Mouse (Mus musculus) hindbrain, embryonic 11.5 days (tissue): Measurements from ENCODE around the gene Miox. TPM values are rescaled to one million over a fixed set of nuclear protein-coding genes. Genes with fewer than 3 reads are reported as not detected.

ENCODE experiments used
- ATAC-seq: fragments of 200-750 bp; cut with Nextera tagmentation; 2 replicates; pipeline ENCODE4 v1.8.0; 2017; ENCODE audit warnings: mild to moderate bottlenecking, moderate TSS enrichment, moderate library complexity; ENCODE audit not compliant: low FRiP score
- DNase-seq: peaks from one replicate; pipeline ENCODE4 v3.0.0-alpha.2; 2015; ENCODE audit warnings: low spot score
- H3K27ac ChIP-seq: fragments of 300-500 bp; sonication (generic); 2 replicates; pipeline ENCODE4 v1.5.1; 2014; ENCODE audit warnings: mild to moderate bottlenecking, low read depth, low read length
- H3K27me3 ChIP-seq: fragments of 300-500 bp; sonication (generic); 2 replicates; pipeline ENCODE4 v1.6.1; 2014; ENCODE audit warnings: mild to moderate bottlenecking, low read length, moderate library complexity, mixed read lengths; ENCODE audit not compliant: control insufficient read depth, insufficient read depth
- H3K36me3 ChIP-seq: fragments of 300-500 bp; sonication (generic); 2 replicates; pipeline ENCODE4 v1.6.1; 2014; ENCODE audit warnings: mild to moderate bottlenecking, low read length, moderate library complexity, mixed read lengths; ENCODE audit not compliant: control insufficient read depth, insufficient read depth
- H3K4me1 ChIP-seq: fragments of 300-500 bp; sonication (generic); replicated peaks from 2 replicates; pipeline ENCODE4 v1.6.1; 2014; ENCODE audit warnings: low read length, mixed read lengths; ENCODE audit not compliant: control insufficient read depth, insufficient read depth
- H3K4me2 ChIP-seq: fragments of 300-500 bp; sonication (generic); replicated peaks from 2 replicates; pipeline ENCODE4 v1.6.1; 2014; ENCODE audit warnings: mild to moderate bottlenecking, low read depth, low read length
- H3K4me3 ChIP-seq: fragments of 300-500 bp; sonication (generic); 2 replicates; pipeline ENCODE4 v1.5.1; 2014; ENCODE audit warnings: low read depth, low read length
- H3K9ac ChIP-seq: fragments of 300-500 bp; sonication (generic); 2 replicates; pipeline ENCODE4 v1.6.1; 2014; ENCODE audit warnings: low read depth, low read length
- H3K9me3 ChIP-seq: fragments of 300-500 bp; sonication (generic); 2 replicates; pipeline ENCODE4 v1.6.1; 2016; ENCODE audit warnings: low read length; ENCODE audit not compliant: control insufficient read depth
- WGBS: fragments of 180-500 bp; shearing (Covaris S2); extraction: QIAGEN DNeasy Blood & Tissue Kit; methylation state at CpG from one replicate; pipeline ENCODE4 v1.1.7; 2014; 5-methylcytosine and 5-hydroxymethylcytosine counted together
- polyA plus RNA-seq: library from polyadenylated mRNA; unstranded; fragments of >200 nt; fragmentation: Nextera tagmentation; extraction: Ambion mirVana; gene quantifications from 2 replicates; pipeline ENCODE4 v1.2.1, GENCODE M21; 2014

The Miox gene
- polyA plus RNA-seq, result not detected in 2 replicates

DNA sequence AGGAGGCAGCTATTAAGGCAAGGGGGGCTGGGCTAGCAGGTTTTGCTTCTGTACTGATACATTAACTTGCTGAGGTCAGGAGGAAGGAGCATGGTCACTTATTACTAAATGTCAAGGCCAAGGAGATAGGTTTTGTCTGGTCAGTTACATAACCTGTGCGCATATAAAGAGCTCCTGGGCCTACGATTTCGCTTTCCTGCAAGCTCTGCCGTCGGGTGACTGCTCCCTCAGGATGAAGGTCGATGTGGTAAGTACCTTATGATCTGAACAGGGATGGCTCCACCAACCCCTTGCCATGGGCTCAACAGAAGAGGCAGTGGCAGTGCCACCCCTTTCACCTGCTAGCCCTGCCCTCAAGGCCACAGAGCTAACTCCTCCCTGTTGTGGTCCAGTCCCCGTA is at the start of gene Miox:
TSS of gene Miox (plus strand) at position 128 of the 400 bp plus-strand sequence.
- ATAC-seq, result no peak
- H3K4me2 ChIP-seq, result no peak within 1 kb of the TSS

DNA sequence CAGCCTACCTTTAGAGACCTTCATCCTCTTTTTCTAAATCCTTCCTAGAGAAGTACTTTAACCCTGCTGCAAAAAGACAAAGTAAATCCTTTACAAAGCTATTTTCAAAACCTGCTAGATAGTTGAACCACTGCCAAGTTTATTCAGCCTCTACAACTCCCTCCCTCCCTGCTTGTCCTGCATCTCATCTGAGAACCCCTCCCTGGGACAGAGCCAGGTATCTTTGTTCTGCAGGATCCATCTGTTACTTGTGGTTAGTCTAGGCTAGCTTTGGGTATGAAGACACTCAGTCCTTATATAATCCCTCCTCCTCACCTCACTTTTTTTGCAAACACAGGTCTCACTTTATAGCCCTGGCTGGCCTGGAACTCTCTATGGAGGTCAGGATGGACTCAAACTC is 49.2 kb upstream of the Miox start:
- no peak for ATAC-seq
- H3K27ac ChIP-seq, result no peak overlapping the region
- H3K4me1 ChIP-seq, result no peaks in the 10 kb centered on the region
- no peak overlapping the region for H3K4me2 ChIP-seq
- no peak overlapping the region for H3K9ac ChIP-seq
- no peaks in the 10 kb centered on the region for H3K27me3 ChIP-seq
- peaks cover 20% of the 10 kb centered on the region for H3K36me3 ChIP-seq
- no peaks in the 10 kb centered on the region for H3K9me3 ChIP-seq
- DNase-seq, result no peak
- H3K4me3 ChIP-seq, result no peak overlapping the region

More for the DNA sequence above, at the start of gene Miox:
- DNase-seq, result no peak
- Histone ChIP-seq H3K4me1 (no peaks in the 10 kb centered on the region), H3K4me3 (no peak within 1 kb of the TSS), H3K27me3 (no peaks in the 10 kb centered on the region), H3K9me3 (no peaks in the 10 kb centered on the region), H3K27ac (no peak within 1 kb of the TSS), H3K36me3 (no peaks in the 10 kb centered on the region), H3K9ac (no peak within 1 kb of the TSS)
- WGBS, result 95% methylated on average over 7 of the region's 7 CpGs

- Histone ChIP-seq H3K9ac (no peak overlapping the region), H3K9me3 (no peaks in the 10 kb centered on the region), H3K4me3 (no peak overlapping the region), H3K4me1 (no peaks in the 10 kb centered on the region), H3K36me3 (peaks cover 15% of the 10 kb centered on the region), H3K27me3 (no peaks in the 10 kb centered on the region), H3K27ac (no peak overlapping the region), H3K4me2 (no peak overlapping the region)
- no peak for ATAC-seq
- DNase-seq, result no peak
- WGBS, result 95% methylated on average over 5 of the region's 5 CpGs
Observed at GRCm38 (mm10) chr15:89285478-89285877, 48.7 kb upstream of the Miox start.

- H3K4me1 ChIP-seq, result no peaks in the 10 kb centered on the region
- H3K36me3 ChIP-seq, result peaks cover 13% of the 10 kb centered on the region; the same call in 1 of the 2 replicates
- 96% methylated on average over 7 of the region's 7 CpGs for WGBS
Observed at GRCm38 (mm10) chr15:89286114-89286513, 48.1 kb upstream of the Miox start.

GRCm38 (mm10) chr15:89286582-89286981 is 47.6 kb upstream of the Miox start:
- Histone ChIP-seq H3K9me3 (no peaks in the 10 kb centered on the region), H3K36me3 (peaks cover 14% of the 10 kb centered on the region; the same call in 1 of the 2 replicates), H3K27me3 (no peaks in the 10 kb centered on the region), H3K4me1 (no peaks in the 10 kb centered on the region), H3K4me3 (no peak overlapping the region), H3K9ac (no peak overlapping the region), H3K27ac (no peak overlapping the region), H3K4me2 (no peak overlapping the region)
- WGBS, result 92% methylated on average over 5 of the region's 5 CpGs
- ATAC-seq (no peak), DNase-seq (no peak)

More at GRCm38 (mm10) chr15:89286114-89286513, 48.1 kb upstream of the Miox start:
- DNase-seq (no peak), ATAC-seq (no peak)
- no peak overlapping the region for H3K4me3 ChIP-seq
- no peaks in the 10 kb centered on the region for H3K27me3 ChIP-seq
- no peak overlapping the region for H3K27ac ChIP-seq
- H3K9ac ChIP-seq, result no peak overlapping the region
- H3K4me2 ChIP-seq, result no peak overlapping the region
- no peaks in the 10 kb centered on the region for H3K9me3 ChIP-seq

GRCm38 (mm10) chr15:89288227-89288767 is 45.9 kb upstream of the Miox start:
- DNase-seq, result no peak
- Histone ChIP-seq H3K36me3 (peaks cover 14% of the 10 kb centered on the region; the same call in 1 of the 2 replicates), H3K27me3 (no peaks in the 10 kb centered on the region), H3K4me2 (no peak overlapping the region), H3K4me1 (no peaks in the 10 kb centered on the region), H3K4me3 (no peak overlapping the region), H3K27ac (no peak overlapping the region), H3K9me3 (no peaks in the 10 kb centered on the region), H3K9ac (no peak overlapping the region)
- ATAC-seq, result peak; percentile 47; the same call in 1 of the 2 replicates
- WGBS, result 89% methylated on average over 23 of the region's 23 CpGs

DNA sequence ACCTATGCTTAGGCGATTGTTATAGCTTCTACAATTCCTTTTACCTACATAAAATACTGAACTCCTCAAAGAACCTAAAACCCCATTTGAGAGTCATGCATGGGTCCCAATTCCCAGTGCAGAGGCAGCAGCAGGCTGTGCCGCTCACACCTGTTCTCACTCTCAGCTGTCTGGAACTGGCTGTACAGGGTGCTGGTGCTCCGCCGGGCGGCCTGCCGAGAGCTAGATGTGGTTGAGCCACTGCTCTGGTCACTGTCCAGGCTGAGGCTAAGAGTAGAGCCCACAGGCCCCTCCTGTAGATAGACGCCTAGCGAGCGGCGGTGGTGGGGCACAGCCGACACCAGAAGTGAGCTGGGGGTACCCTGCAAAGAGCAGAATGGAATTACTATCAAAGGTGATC is 44.7 kb upstream of the Miox start:
- DNase-seq (no peak), ATAC-seq (no peak)
- no peak overlapping the region for H3K27ac ChIP-seq
- H3K4me2 ChIP-seq, result no peak overlapping the region
- H3K9me3 ChIP-seq, result no peaks in the 10 kb centered on the region
- no peak overlapping the region for H3K4me3 ChIP-seq
- peaks cover 21% of the 10 kb centered on the region; the same call in 1 of the 2 replicates for H3K36me3 ChIP-seq
- no peak overlapping the region for H3K9ac ChIP-seq
- no peaks in the 10 kb centered on the region for H3K4me1 ChIP-seq
- 97% methylated on average over 11 of the region's 11 CpGs for WGBS
- no peaks in the 10 kb centered on the region for H3K27me3 ChIP-seq

DNA sequence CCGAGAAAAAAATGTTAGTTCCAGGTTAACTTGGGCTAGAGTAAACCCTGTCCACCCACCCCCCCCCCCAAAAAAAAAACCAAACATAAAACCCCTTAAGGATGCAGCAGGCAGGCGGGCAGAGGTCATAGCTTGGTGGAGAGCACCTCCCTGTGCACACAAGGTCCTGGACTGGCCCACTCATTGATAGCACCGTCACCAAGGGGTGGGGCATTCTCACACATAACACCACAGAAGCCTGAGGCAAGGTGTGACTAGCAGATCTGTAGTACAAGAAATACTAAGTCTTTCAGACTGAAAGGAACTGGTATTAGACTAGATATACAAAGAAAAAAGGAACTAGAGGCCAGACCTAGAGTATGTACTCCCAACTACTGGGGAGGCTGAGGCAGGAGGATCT is 42.7 kb upstream of the Miox start:
- Histone ChIP-seq H3K27ac (no peak overlapping the region), H3K4me2 (no peak overlapping the region), H3K36me3 (peaks cover 20% of the 10 kb centered on the region; the same call in 1 of the 2 replicates), H3K4me3 (no peak overlapping the region), H3K9me3 (no peaks in the 10 kb centered on the region), H3K9ac (no peak overlapping the region), H3K4me1 (no peaks in the 10 kb centered on the region), H3K27me3 (no peaks in the 10 kb centered on the region)
- ATAC-seq, result no peak
- 77% methylated on average over 3 of the region's 3 CpGs for WGBS
- no peak for DNase-seq

DNA sequence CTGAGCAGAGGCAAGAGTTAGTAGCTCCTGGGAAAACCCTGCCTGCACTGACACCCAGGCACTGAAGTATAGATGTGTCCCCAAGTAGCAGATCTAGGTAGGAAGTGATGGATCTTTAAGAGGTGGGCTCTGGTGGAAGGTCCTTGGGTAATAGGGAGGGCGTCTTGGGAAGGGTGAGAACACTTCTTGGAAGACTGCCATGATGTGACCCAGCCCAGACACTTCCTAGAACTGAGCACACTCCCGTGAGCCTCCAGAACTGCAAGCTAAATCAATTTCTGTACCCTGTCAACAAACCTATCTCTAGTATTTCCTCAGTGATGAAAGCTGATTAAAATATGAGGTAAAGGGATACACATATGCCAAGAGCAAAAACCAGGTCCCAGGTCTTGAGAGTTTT is 41.4 kb upstream of the Miox start:
- DNase-seq, result no peak
- Histone ChIP-seq H3K36me3 (peaks cover 20% of the 10 kb centered on the region; the same call in 1 of the 2 replicates), H3K4me2 (no peak overlapping the region), H3K9me3 (no peaks in the 10 kb centered on the region), H3K4me1 (no peaks in the 10 kb centered on the region), H3K27me3 (no peaks in the 10 kb centered on the region), H3K9ac (no peak overlapping the region), H3K4me3 (no peak overlapping the region), H3K27ac (no peak overlapping the region)
- 94% methylated on average over 2 of the region's 2 CpGs for WGBS
- ATAC-seq, result no peak
